Mouse (Mus musculus) liver, embryonic 15.5 days (tissue): ENCODE results near the gene Usp19. TPM values are rescaled to one million over a fixed set of nuclear protein-coding genes. Genes with fewer than 3 reads are reported as not detected.

Experiments used
- ATAC-seq: fragments of 200-750 bp; cut with Nextera tagmentation; 2 replicates; pipeline ENCODE4 v1.8.0; 2017; ENCODE audit warnings: moderate number of reproducible peaks, mild to moderate bottlenecking, moderate library complexity; ENCODE audit not compliant: insufficient read depth
- H3K27ac ChIP-seq: fragments of 300-500 bp; sonication (generic); replicated peaks from 2 replicates; pipeline ENCODE4 v1.5.1; 2015; ENCODE audit warnings: mild to moderate bottlenecking, inconsistent platforms
- H3K27me3 ChIP-seq: fragments of 300-500 bp; sonication (generic); 2 replicates; pipeline ENCODE4 v1.6.1; 2015; ENCODE audit warnings: mild to moderate bottlenecking, inconsistent platforms
- H3K36me3 ChIP-seq: fragments of 300-500 bp; sonication (generic); replicated peaks from 2 replicates; pipeline ENCODE4 v1.6.1; 2015; ENCODE audit warnings: moderate library complexity, mild to moderate bottlenecking, inconsistent platforms
- H3K4me1 ChIP-seq: fragments of 300-500 bp; sonication (generic); replicated peaks from 2 replicates; pipeline ENCODE4 v1.6.1; 2015; ENCODE audit warnings: inconsistent platforms
- H3K4me2 ChIP-seq: fragments of 300-500 bp; sonication (generic); 2 replicates; pipeline ENCODE4 v1.6.1; 2015; ENCODE audit warnings: moderate library complexity, mild to moderate bottlenecking, inconsistent platforms
- H3K4me3 ChIP-seq: fragments of 300-500 bp; sonication (generic); replicated peaks from 2 replicates; pipeline ENCODE4 v1.5.1; 2015; ENCODE audit warnings: mild to moderate bottlenecking, inconsistent platforms
- H3K9ac ChIP-seq: fragments of 300-500 bp; sonication (generic); 2 replicates; pipeline ENCODE4 v1.6.1; 2015; ENCODE audit warnings: moderate library complexity, mild to moderate bottlenecking, inconsistent platforms
- H3K9me3 ChIP-seq: fragments of 300-500 bp; sonication (generic); replicated peaks from 2 replicates; pipeline ENCODE4 v1.6.1; 2016; ENCODE audit warnings: inconsistent platforms
- WGBS: fragments of 180-500 bp; shearing (Covaris S2); methylation state at CpG from one replicate; pipeline ENCODE4 v1.1.7; 2015; ENCODE audit warnings: mixed read lengths; ENCODE audit not compliant: insufficient replicate concordance; 5-methylcytosine and 5-hydroxymethylcytosine counted together
- polyA plus RNA-seq: library from polyadenylated mRNA; unstranded; fragments of >200 nt; fragmentation: Nextera tagmentation; extraction: Ambion mirVana; gene quantifications from 2 replicates; pipeline ENCODE4 v1.2.1, GENCODE M21; 2015

The Usp19 gene
- polyA plus RNA-seq, 1 experiment from 2014 or later: 26.1 TPM

GRCm38 (mm10) chr9:108469430-108469829 is 21.0 kb upstream of the Usp19 start:
- Histone ChIP-seq H3K9me3 (no peaks in the 10 kb centered on the region), H3K4me3 (no peak overlapping the region), H3K27ac (no peak overlapping the region), H3K4me2 (no peak overlapping the region), H3K36me3 (peaks cover 13% of the 10 kb centered on the region), H3K4me1 (no peaks in the 10 kb centered on the region), H3K9ac (no peak overlapping the region), H3K27me3 (no peaks in the 10 kb centered on the region)
- ATAC-seq: no peak
- WGBS: 72% methylated on average over 5 of the region's 5 CpGs

DNA sequence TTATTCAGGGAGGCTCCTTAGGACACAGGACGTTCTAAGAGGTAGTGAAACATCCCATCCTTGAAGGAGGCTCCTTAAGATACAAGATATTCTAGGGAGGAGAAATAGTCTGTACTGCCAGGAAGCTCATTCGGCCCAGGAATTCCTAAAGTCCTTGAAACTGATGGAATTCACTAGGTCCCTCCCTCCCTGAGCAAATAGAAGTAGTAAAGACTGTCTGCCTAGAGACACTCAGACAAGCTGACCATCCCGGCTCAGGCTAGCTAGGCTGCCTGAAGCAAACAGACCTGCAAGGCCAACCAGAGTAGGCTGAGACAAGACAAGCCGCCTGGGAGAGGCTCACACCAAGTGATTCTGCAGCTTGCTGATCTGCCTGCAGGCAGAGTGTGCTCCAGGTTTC is 20.6 kb upstream of the Usp19 start:
- Histone ChIP-seq H3K4me2 (no peak overlapping the region), H3K27ac (no peak overlapping the region), H3K9ac (no peak overlapping the region), H3K4me3 (no peak overlapping the region), H3K36me3 (peaks cover 10% of the 10 kb centered on the region), H3K4me1 (no peaks in the 10 kb centered on the region), H3K27me3 (no peaks in the 10 kb centered on the region), H3K9me3 (no peaks in the 10 kb centered on the region)
- 56% methylated on average over 4 of the region's 4 CpGs for WGBS
- no peak for ATAC-seq

DNA sequence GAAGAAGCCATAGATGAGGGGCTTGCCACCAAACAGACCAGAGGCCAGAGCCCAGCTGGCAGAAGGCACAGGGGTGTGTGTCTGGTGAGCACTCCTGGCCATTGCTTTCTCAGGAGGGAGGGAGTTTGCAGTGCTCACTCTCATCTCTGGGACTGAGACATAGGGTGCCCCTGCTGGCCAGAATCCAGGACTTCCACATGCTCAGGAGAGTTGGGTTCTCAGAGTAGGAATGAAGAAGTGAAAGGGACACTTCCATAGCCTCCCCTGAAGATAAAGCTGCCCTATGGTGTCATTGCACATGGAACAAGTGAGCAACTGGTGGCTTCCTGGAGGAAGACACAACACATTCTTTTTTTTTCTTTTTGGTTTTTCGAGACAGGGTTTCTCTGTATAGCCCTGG is 15.9 kb upstream of the Usp19 start:
- ATAC-seq: no peak
- Histone ChIP-seq H3K27ac (no peak overlapping the region), H3K4me1 (peaks cover 10% of the 10 kb centered on the region), H3K4me2 (no peak overlapping the region), H3K27me3 (peaks cover 16% of the 10 kb centered on the region), H3K9me3 (no peaks in the 10 kb centered on the region), H3K36me3 (no peaks in the 10 kb centered on the region), H3K4me3 (no peak overlapping the region), H3K9ac (no peak overlapping the region)
- 62% methylated on average over 1 of the region's 1 CpGs for WGBS

- H3K4me1 ChIP-seq: peaks cover 20% of the 10 kb centered on the region
- no peaks in the 10 kb centered on the region for H3K36me3 ChIP-seq
- no peaks in the 10 kb centered on the region for H3K9me3 ChIP-seq
- H3K27me3 ChIP-seq: peaks cover 24% of the 10 kb centered on the region
- ATAC-seq: 0 out of 2 replicates have a peak, but pooled peaks have one; percentile 32
- under 1% methylated on average over 20 of the region's 20 CpGs for WGBS
- peak overlapping the region; percentile 51 for H3K27ac ChIP-seq
- H3K4me3 ChIP-seq: peak overlapping the region; percentile 54
- H3K4me2 ChIP-seq: peak overlapping the region; percentile 60
- H3K9ac ChIP-seq: peak overlapping the region; percentile 27; the same call in 1 of the 2 replicates
These were observed 11.7 kb upstream of the Usp19 start for GRCm38 (mm10) chr9:108478638-108479156.

- Histone ChIP-seq H3K9me3 (no peaks in the 10 kb centered on the region), H3K9ac (no peak overlapping the region), H3K4me2 (peak overlapping the region; percentile 60), H3K27ac (no peak overlapping the region), H3K27me3 (peaks cover 24% of the 10 kb centered on the region), H3K4me1 (peaks cover 20% of the 10 kb centered on the region), H3K36me3 (no peaks in the 10 kb centered on the region), H3K4me3 (no peak overlapping the region)
- ATAC-seq: no peak
- WGBS: 34% methylated on average over 11 of the region's 11 CpGs
These were observed 11.2 kb upstream of the Usp19 start for GRCm38 (mm10) chr9:108479241-108479640.

DNA sequence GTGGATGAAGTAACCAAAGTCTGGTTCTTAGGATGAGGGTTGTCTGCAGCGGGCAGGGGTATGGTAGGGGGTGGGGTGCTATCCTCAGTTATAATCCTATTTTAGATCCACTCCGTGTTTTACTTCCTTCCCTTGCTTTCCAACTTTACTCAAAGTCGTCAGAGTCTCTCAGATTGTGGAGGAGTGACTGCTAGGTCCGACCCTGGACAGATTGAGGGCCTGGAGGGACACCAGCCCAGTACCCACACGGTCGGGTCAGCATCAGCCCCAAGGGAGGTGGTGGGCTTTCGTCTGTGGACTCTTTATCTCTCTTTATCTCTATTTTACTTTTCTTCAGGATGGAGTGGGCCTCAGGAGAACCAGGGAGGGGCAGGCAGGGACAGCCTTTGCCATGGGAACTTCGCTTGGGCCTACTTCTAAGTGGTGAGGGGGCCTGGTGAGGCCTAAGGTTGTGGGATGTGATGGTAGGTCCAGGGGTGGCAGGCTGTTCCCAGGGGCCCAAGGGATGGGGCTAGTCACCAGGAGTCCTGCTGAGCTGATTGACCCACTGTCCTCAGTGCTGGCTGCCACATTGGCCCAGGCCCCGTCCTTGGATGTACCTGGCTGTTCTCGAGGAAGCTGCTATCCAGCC is 10.6 kb upstream of the Usp19 start, which contains the start of gene Lamb2:
Gene Lamb2 (plus strand): TSS at position 16 of the 631 bp plus-strand sequence.
- Histone ChIP-seq H3K9ac (peak within 1 kb of the TSS; percentile 46; the same call in 1 of the 2 replicates), H3K36me3 (no peaks in the 10 kb centered on the region), H3K4me3 (peak within 1 kb of the TSS; percentile 54), H3K9me3 (no peaks in the 10 kb centered on the region), H3K27ac (peak within 1 kb of the TSS; percentile 51), H3K4me1 (peaks cover 20% of the 10 kb centered on the region), H3K27me3 (peaks cover 24% of the 10 kb centered on the region), H3K4me2 (peak within 1 kb of the TSS; percentile 60)
- WGBS: 24% methylated on average over 10 of the region's 10 CpGs
- peak; percentile 20; the same call in 1 of the 2 replicates for ATAC-seq

DNA sequence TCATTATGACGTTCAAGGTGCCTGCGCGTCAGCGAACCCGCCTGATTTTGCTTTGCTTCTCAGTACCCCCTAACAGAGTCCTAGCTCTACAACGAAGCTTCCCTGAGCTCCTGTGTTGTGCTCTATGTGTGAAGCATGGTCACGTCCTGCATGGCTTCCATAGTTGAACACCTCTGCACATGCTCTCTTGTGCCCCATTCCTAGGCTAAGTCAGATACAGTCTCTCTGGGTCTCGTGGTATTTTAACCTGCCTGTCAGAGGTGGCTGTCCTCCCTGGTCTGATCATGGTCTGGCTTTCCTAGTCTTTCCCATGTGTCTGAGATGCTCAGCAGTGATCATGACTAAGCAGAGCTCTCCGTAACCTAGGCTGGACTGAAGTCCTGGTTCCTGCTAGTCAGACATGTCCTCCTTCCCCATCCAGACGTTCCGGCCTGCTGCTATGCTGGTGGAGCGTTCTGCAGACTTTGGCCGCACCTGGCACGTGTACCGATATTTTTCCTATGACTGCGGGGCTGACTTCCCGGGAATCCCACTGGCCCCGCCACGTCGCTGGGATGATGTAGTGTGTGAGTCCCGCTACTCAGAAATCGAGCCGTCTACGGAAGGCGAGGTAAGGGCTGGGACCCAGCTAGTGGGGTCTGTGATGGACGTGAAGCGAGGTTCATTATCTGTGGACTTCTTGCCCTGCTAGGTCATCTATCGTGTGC is 9.4 kb upstream of the Usp19 start:
- Histone ChIP-seq H3K4me3 (no peak overlapping the region), H3K4me2 (no peak overlapping the region), H3K9ac (no peak overlapping the region), H3K9me3 (no peaks in the 10 kb centered on the region), H3K36me3 (no peaks in the 10 kb centered on the region), H3K4me1 (peaks cover 20% of the 10 kb centered on the region), H3K27ac (no peak overlapping the region), H3K27me3 (peaks cover 24% of the 10 kb centered on the region)
- 80% methylated on average over 28 of the region's 28 CpGs for whole genome bisulfite sequencing
- no peak for ATAC-seq

DNA sequence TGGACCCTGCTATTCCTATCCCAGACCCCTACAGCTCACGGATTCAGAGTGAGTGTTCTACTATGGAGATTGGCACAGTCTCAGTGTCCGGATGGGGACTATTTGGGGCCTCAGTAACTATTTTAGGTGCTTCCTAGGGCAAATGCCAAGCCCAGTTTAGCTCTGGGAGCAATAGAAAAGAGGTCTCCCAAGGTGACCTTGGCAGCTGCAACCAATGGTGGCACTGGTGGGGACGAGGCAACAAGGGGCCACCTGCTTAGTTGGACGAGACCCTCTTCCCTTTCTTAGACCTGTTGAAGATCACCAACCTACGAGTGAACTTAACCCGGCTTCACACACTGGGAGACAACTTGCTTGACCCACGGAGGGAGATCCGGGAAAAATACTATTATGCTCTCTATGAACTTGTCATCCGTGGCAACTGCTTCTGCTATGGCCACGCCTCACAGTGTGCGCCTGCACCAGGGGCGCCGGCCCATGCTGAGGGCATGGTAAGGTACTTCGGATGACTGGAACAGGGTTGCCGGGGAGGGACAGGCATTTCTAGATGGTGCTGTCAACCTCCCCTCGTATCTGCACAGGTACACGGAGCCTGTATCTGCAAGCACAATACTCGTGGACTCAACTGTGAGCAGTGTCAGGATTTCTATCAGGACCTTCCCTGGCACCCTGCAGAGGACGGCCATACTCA is 8.7 kb upstream of the Usp19 start:
- H3K4me2 ChIP-seq: no peak overlapping the region

DNA sequence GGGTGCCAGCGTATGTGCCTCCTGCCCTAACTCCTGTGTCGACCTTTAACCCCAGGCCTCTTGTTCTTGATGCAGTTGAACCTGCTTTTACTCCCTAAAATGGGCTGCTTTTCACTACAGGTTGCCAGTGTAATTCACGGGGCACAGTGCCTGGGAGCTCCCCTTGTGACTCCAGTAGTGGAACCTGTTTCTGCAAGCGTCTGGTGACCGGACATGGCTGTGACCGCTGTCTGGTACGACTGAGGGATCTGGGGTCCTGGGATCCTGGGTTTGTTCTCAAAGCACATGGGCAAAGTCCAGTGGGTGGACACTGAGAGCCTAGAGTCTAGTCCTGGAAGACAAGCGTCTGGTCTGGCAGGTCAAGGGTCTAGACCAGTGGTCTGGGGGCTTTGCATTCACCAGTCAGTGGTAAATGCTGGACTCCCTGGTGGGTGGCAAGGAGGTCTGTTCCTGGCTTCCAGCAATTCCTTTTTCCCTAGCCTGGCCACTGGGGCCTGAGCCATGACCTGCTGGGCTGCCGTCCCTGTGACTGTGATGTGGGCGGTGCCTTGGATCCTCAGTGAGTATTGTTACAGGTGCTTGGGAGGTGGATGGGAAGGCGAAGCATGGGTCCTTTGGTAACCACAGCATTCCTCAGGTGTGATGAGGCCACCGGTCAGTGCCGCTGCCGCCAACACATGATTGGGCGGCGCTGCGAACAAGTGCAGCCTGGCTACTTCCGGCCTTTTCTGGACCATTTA is 7.2 kb upstream of the Usp19 start:
- 87% methylated on average over 18 of the region's 18 CpGs for WGBS
- Histone ChIP-seq H3K9ac (no peak overlapping the region), H3K4me1 (peaks cover 20% of the 10 kb centered on the region), H3K4me2 (no peak overlapping the region), H3K9me3 (no peaks in the 10 kb centered on the region), H3K27ac (no peak overlapping the region), H3K27me3 (peaks cover 18% of the 10 kb centered on the region), H3K36me3 (peaks cover 6% of the 10 kb centered on the region; the same call in 1 of the 2 replicates), H3K4me3 (no peak overlapping the region)
- ATAC-seq: no peak

More for the DNA sequence above, 8.7 kb upstream of the Usp19 start:
- H3K4me3 ChIP-seq: no peak overlapping the region
- peaks cover 20% of the 10 kb centered on the region for H3K4me1 ChIP-seq
- peaks cover 24% of the 10 kb centered on the region for H3K27me3 ChIP-seq
- no peak for ATAC-seq
- 71% methylated on average over 19 of the region's 19 CpGs for WGBS
- H3K36me3 ChIP-seq: no peaks in the 10 kb centered on the region
- H3K9me3 ChIP-seq: no peaks in the 10 kb centered on the region
- H3K27ac ChIP-seq: no peak overlapping the region
- H3K9ac ChIP-seq: no peak overlapping the region

- peaks cover 15% of the 10 kb centered on the region for H3K4me1 ChIP-seq
- no peak overlapping the region for H3K4me3 ChIP-seq
- H3K27me3 ChIP-seq: peaks cover 13% of the 10 kb centered on the region; the same call in 1 of the 2 replicates
- 79% methylated on average over 15 of the region's 15 CpGs for WGBS
- H3K9me3 ChIP-seq: no peaks in the 10 kb centered on the region
- ATAC-seq: no peak
- H3K36me3 ChIP-seq: peaks cover 6% of the 10 kb centered on the region; the same call in 1 of the 2 replicates
- H3K27ac ChIP-seq: no peak overlapping the region
- H3K4me2 ChIP-seq: no peak overlapping the region
- no peak overlapping the region for H3K9ac ChIP-seq
These were observed 6.4 kb upstream of the Usp19 start for GRCm38 (mm10) chr9:108484021-108484420.
